Mouse (Mus musculus): ENCODE measurements around the gene Cbr2. TPM values are rescaled to one million over a fixed set of nuclear protein-coding genes. Genes with fewer than 3 reads are reported as not detected.

The Cbr2 gene
- polyA plus RNA-seq, 1 experiment from 2014 or later: 1.1 TPM

DNA sequence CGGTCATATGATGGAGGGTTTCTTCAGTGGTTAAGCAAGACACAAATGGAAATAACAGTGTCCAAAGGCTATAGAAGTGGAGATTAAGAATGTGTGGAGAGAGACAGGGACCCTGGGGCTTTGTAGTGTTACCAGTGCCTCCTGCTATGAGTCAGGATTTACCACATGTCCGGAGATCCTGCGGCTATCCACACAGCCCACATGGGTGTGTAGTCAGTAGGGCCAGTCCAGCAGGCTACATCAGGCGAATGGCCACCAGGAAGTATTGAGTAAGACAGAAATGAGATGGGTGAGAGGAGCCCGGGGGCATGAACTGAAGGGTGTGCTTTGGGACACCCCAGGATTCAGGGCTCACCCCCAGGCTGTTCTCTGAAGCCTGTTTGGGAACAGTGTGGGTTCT, 49.2 kb downstream of the Cbr2 start:
- peaks cover 90% of the 10 kb centered on the region for H3K36me3 ChIP-seq (replicated peaks)

DNA sequence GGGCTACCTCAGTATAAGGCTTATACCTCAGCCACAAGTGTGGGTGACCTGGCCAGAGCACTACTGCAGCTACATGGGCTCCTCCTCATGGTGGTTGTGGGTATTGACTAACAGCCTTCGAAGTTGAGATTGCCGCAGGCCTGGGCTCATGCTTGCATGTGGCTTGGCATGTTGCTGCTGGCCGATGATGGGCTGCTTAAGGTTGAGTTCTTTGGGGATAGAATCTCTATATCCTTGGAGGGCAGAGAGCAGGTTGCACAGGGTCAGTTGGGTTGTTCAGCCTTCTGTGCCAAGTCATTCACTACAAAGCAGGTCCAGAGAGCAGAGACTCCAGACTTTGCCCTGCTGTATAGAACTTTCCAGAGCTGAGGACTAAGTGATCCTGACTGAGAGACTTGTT, 52.0 kb downstream of the Cbr2 start:
- no peak overlapping the region for H3K4me3 ChIP-seq
- WGBS: 85% methylated on average over 3 of the region's 3 CpGs
- peaks cover 88% of the 10 kb centered on the region for H3K36me3 ChIP-seq (replicated peaks)
- 0 out of 2 replicates have a peak, but pooled peaks cover 4% of the 10 kb centered on the region for H3K4me1 ChIP-seq
- no peaks in the 10 kb centered on the region for H3K27me3 ChIP-seq (ENCODE audit: poor library complexity, severe bottlenecking)
- no peak for DNase-seq (ENCODE audit: extremely low spot score, low spot score)
- no peaks in the 10 kb centered on the region for H3K9me3 ChIP-seq
- H3K27ac ChIP-seq: no peak overlapping the region

More for the DNA sequence above, 49.2 kb downstream of the Cbr2 start:
- Histone ChIP-seq H3K27ac (no peak overlapping the region), H3K4me3 (no peak overlapping the region), H3K4me1 (no peaks in the 10 kb centered on the region), H3K9me3 (no peaks in the 10 kb centered on the region), H3K27me3 (ENCODE audit: poor library complexity, severe bottlenecking) (no peaks in the 10 kb centered on the region)
- 95% methylated on average over 5 of the region's 5 CpGs for WGBS
- DNase-seq (ENCODE audit: extremely low spot score, low spot score): no peak

Other genes starting within 250 kb of the Cbr2 start
- 211 and 215 TPM in 2 replicates for gene Mrpl12, start 247.5 kb downstream of the Cbr2 start, polyA plus RNA-seq (2016; fragmentation: Nextera tagmentation; extraction: Ambion mirVana)
- 69.3 and 71.6 TPM in 2 replicates for gene Slc25a10, start 240.3 kb downstream of the Cbr2 start, polyA plus RNA-seq (2016; fragmentation: Nextera tagmentation; extraction: Ambion mirVana)
- 0.07 and 0.16 TPM in 2 replicates for gene Gcgr, start 201.4 kb downstream of the Cbr2 start, polyA plus RNA-seq (2016; fragmentation: Nextera tagmentation; extraction: Ambion mirVana)
- 205 and 212 TPM in 2 replicates for gene Mcrip1, start 182.4 kb downstream of the Cbr2 start, polyA plus RNA-seq (2016; fragmentation: Nextera tagmentation; extraction: Ambion mirVana)
- gene Ppp1r27, start 181.0 kb downstream of the Cbr2 start, polyA plus RNA-seq (2016; fragmentation: Nextera tagmentation; extraction: Ambion mirVana): not detected in 2 replicates
- gene P4hb, start 158.9 kb downstream of the Cbr2 start, polyA plus RNA-seq (2016; fragmentation: Nextera tagmentation; extraction: Ambion mirVana): 485 and 533 TPM in 2 replicates
- 744 and 753 TPM in 2 replicates for gene Arhgdia, start 150.5 kb downstream of the Cbr2 start, polyA plus RNA-seq (2016; fragmentation: Nextera tagmentation; extraction: Ambion mirVana)
- gene Alyref, start 133.7 kb downstream of the Cbr2 start, polyA plus RNA-seq (2016; fragmentation: Nextera tagmentation; extraction: Ambion mirVana): 618 and 646 TPM in 2 replicates
- gene Anapc11, start 133.7 kb downstream of the Cbr2 start, polyA plus RNA-seq (2016; fragmentation: Nextera tagmentation; extraction: Ambion mirVana): 218 and 228 TPM in 2 replicates
- 0.44 TPM in 1 of 2 replicates, not detected in the other for gene Npb, start 123.6 kb downstream of the Cbr2 start, polyA plus RNA-seq (2016; fragmentation: Nextera tagmentation; extraction: Ambion mirVana)
- gene Pcyt2, start 114.2 kb downstream of the Cbr2 start, polyA plus RNA-seq (2016; fragmentation: Nextera tagmentation; extraction: Ambion mirVana): 145 and 148 TPM in 2 replicates
- gene Sirt7, start 106.9 kb downstream of the Cbr2 start, polyA plus RNA-seq (2016; fragmentation: Nextera tagmentation; extraction: Ambion mirVana): 30.1 and 32.8 TPM in 2 replicates
- gene Mafg, start 98.5 kb downstream of the Cbr2 start, polyA plus RNA-seq (2016; fragmentation: Nextera tagmentation; extraction: Ambion mirVana): 20.2 and 22.7 TPM in 2 replicates
- gene Pycr1, start 88.3 kb downstream of the Cbr2 start, polyA plus RNA-seq (2016; fragmentation: Nextera tagmentation; extraction: Ambion mirVana): 37.5 and 40.5 TPM in 2 replicates
- not detected in 2 replicates for gene Myadml2, start 84.0 kb downstream of the Cbr2 start, polyA plus RNA-seq (2016; fragmentation: Nextera tagmentation; extraction: Ambion mirVana)
- gene Notum, start 70.9 kb downstream of the Cbr2 start, polyA plus RNA-seq (2016; fragmentation: Nextera tagmentation; extraction: Ambion mirVana): 0.57 and 0.75 TPM in 2 replicates
- gene Aspscr1, start 59.1 kb downstream of the Cbr2 start, polyA plus RNA-seq (2016; fragmentation: Nextera tagmentation; extraction: Ambion mirVana): 134 and 142 TPM in 2 replicates
- 118 and 133 TPM in 2 replicates for gene Cenpx, start 18.4 kb downstream of the Cbr2 start, polyA plus RNA-seq (2016; fragmentation: Nextera tagmentation; extraction: Ambion mirVana)
- gene Lrrc45, start 18.2 kb downstream of the Cbr2 start, polyA plus RNA-seq (2016; fragmentation: Nextera tagmentation; extraction: Ambion mirVana): 51.9 and 59.2 TPM in 2 replicates
- 23.8 and 28.4 TPM in 2 replicates for gene Rac3, start 10.6 kb downstream of the Cbr2 start, polyA plus RNA-seq (2016; fragmentation: Nextera tagmentation; extraction: Ambion mirVana)
- gene Dcxr, start 4.8 kb downstream of the Cbr2 start, polyA plus RNA-seq (2016; fragmentation: Nextera tagmentation; extraction: Ambion mirVana): 13.3 and 14.8 TPM in 2 replicates
- gene Hmga1b, start 30.7 kb upstream of the Cbr2 start, polyA plus RNA-seq (2016; fragmentation: Nextera tagmentation; extraction: Ambion mirVana): 12.3 and 14.2 TPM in 2 replicates
- 39.1 and 43.3 TPM in 2 replicates for gene Rfng, start 52.1 kb upstream of the Cbr2 start, polyA plus RNA-seq (2016; fragmentation: Nextera tagmentation; extraction: Ambion mirVana)
- gene Gps1, start 52.2 kb upstream of the Cbr2 start, polyA plus RNA-seq (2016; fragmentation: Nextera tagmentation; extraction: Ambion mirVana): 281 and 283 TPM in 2 replicates
- 110 and 111 TPM in 2 replicates for gene Dus1l, start 64.3 kb upstream of the Cbr2 start, polyA plus RNA-seq (2016; fragmentation: Nextera tagmentation; extraction: Ambion mirVana)
- gene Fasn, start 92.4 kb upstream of the Cbr2 start, polyA plus RNA-seq (2016; fragmentation: Nextera tagmentation; extraction: Ambion mirVana): 134 and 144 TPM in 2 replicates
- gene Ccdc57, start 200.8 kb upstream of the Cbr2 start, polyA plus RNA-seq (2016; fragmentation: Nextera tagmentation; extraction: Ambion mirVana): 7.9 and 8.6 TPM in 2 replicates
- 147 and 194 TPM in 2 replicates for gene Slc16a3, start 216.4 kb upstream of the Cbr2 start, polyA plus RNA-seq (2016; fragmentation: Nextera tagmentation; extraction: Ambion mirVana)